Mouse (Mus musculus) small intestine, adult 2 months (tissue): ENCODE data around the gene H2-T23. TPM values are rescaled to one million over a fixed set of nuclear protein-coding genes. Genes with fewer than 3 reads are reported as not detected.
A peak's percentile ranks its signal among the peaks of the same experiment; 100 is the strongest.
"Not testable (repeated sequence)": the region's sequence is repeated elsewhere in the genome, so short reads cannot be mapped to it uniquely, and the experiment has no call there.

Experiments used
- H3K27ac ChIP-seq: fragments of 200-500 bp; 2 replicates; pipeline ENCODE4 v1.5.1; 2012; ENCODE audit warnings: low read depth, low read length, control low read depth, inconsistent platforms; ENCODE audit not compliant: insufficient read depth
- H3K27me3 ChIP-seq: fragments of 200-500 bp; 2 replicates; pipeline ENCODE4 v1.6.1; 2012; ENCODE audit warnings: mild to moderate bottlenecking, moderate library complexity, low read length, inconsistent platforms; ENCODE audit not compliant: control insufficient read depth, insufficient read depth
- H3K36me3 ChIP-seq: fragments of 200-500 bp; 2 replicates; pipeline ENCODE4 v1.6.1; 2012; ENCODE audit warnings: mild to moderate bottlenecking, low read length, control low read depth, inconsistent platforms; ENCODE audit not compliant: control insufficient read depth, insufficient read depth
- H3K4me1 ChIP-seq: fragments of 200-500 bp; 2 replicates; pipeline ENCODE4 v1.6.1; 2012; ENCODE audit warnings: low read length, inconsistent platforms, mixed read lengths; ENCODE audit not compliant: control insufficient read depth, insufficient read depth, insufficient read length
- H3K4me3 ChIP-seq: fragments of 200-500 bp; 2 replicates; pipeline ENCODE4 v1.5.1; 2012; ENCODE audit warnings: low read depth, mild to moderate bottlenecking, control low read depth, inconsistent platforms, low read length, moderate library complexity
- CTCF ChIP-seq: fragments of 200-500 bp; IDR thresholded peaks from 2 replicates; pipeline ENCODE4 v1.5.1; 2012; ENCODE audit warnings: low read depth, mild to moderate bottlenecking, control low read depth, inconsistent platforms, low read length, moderate library complexity, mixed read lengths; ENCODE audit not compliant: insufficient replicate concordance, insufficient read length; ENCODE audit errors: extremely low read depth
- POLR2A ChIP-seq: fragments of 200-500 bp; IDR thresholded peaks from 2 replicates; pipeline ENCODE4 v1.6.1; 2012; ENCODE audit warnings: low read depth, mild to moderate bottlenecking, control low read depth, inconsistent platforms, low read length, moderate library complexity
- WGBS: fragments of 180-500 bp; shearing (Covaris S2); methylation state at CpG from one replicate; pipeline ENCODE4 v1.1.7; 2018; 5-methylcytosine and 5-hydroxymethylcytosine counted together
- polyA plus RNA-seq: library from polyadenylated mRNA; depleted of rRNA; stranded (reverse); fragments of >200 nt; gene quantifications from 2 replicates; pipeline ENCODE4 v1.2.3, GENCODE M21; 2012

The H2-T23 gene
- polyA plus RNA-seq, 1 experiment: 784 TPM

- peak; percentile 19; the same call in 1 of the 2 replicates for TF ChIP-seq CTCF
- no peak; the same call in 1 of the 2 replicates for TF ChIP-seq POLR2A
- 20% methylated on average over 15 of the region's 15 CpGs for WGBS
- peak within 1 kb of the TSS; percentile 88 for H3K27ac ChIP-seq
- peak within 1 kb of the TSS; percentile 40 for H3K4me3 ChIP-seq
- H3K4me1 ChIP-seq: peaks cover 22% of the 10 kb centered on the region
- peaks cover 11% of the 10 kb centered on the region for H3K36me3 ChIP-seq
- H3K27me3 ChIP-seq: no peaks in the 10 kb centered on the region
Measured at GRCm38 (mm10) chr17:36020191-36021073, 12.2 kb downstream of the H2-T23 start, which contains the start of gene H2-T24. Gene H2-T24 (minus strand): TSS chr17:36020560.

DNA sequence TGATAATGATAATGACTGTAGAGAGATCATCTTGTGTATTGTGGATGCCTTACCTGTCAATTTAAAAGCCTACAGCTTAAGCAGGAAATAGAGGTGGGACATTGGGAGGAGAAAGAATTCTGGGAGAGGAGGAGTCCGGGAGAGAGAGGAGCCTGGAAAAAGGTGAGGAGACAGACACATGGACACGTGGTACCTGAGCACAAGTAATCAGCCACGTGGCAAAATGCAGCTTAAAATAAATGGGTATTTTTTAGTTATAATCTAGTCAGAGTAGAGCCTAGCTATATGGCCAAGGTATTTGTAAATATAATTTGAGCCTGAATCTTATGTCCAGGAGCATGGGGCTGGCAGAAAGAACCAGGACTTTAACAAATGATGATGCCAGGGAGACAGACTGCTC is 13.1 kb downstream of the H2-T23 start:
- no peak overlapping the region for H3K4me3 ChIP-seq
- TF ChIP-seq CTCF (no peak), POLR2A (no peak)

DNA sequence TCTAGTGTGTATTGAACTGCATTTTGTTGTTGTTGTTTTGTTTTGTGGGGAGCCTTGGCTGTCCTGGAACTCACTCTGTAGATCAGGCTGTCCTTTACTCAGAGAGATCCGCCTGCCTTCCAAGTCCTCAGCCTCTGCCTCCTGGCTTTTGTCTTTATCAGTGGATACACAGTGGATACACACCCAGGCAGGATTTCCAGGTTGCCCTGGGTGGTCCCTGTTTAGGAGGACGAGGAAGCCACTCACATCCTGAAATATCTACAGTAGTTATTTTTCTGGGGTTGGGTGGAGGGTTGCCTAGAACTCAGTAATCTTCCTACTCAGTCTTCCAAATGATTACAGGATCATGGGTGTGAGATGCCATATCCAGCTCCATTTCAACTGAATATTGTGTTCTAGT is 13.7 kb downstream of the H2-T23 start:
- no peak overlapping the region for H3K4me3 ChIP-seq
- no peak overlapping the region for H3K27ac ChIP-seq
- peaks cover 19% of the 10 kb centered on the region for H3K4me1 ChIP-seq
- H3K36me3 ChIP-seq: peaks cover 24% of the 10 kb centered on the region
- TF ChIP-seq POLR2A (no peak), CTCF (no peak)
- WGBS: 66% methylated on average over 2 of the region's 2 CpGs
- no peaks in the 10 kb centered on the region for H3K27me3 ChIP-seq

More for the DNA sequence above, 13.1 kb downstream of the H2-T23 start:
- Histone ChIP-seq H3K27ac (peak overlapping the region; percentile 85), H3K36me3 (peaks cover 20% of the 10 kb centered on the region), H3K27me3 (no peaks in the 10 kb centered on the region), H3K4me1 (peaks cover 22% of the 10 kb centered on the region)
- WGBS: 45% methylated on average over 3 of the region's 3 CpGs

DNA sequence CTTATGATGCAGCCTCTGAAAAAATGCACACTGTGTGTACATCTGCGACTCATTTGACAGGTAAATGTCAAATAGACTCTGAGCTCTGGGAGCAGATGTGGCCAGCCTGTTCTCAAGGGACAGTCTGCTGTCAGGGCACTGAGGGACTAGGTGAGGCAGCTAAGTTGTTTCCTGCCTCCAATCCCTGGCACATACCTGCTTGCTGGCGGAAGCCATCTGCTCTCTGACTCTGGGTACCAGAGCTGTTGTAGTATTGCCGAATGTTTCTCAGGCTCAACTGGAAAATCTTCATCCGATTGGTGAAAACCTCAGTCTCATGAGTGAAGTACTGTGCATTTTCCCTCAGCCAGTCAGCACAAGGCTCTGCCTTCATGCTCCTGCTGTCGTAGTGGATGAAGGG is 15.6 kb downstream of the H2-T23 start:
- no peak for TF ChIP-seq CTCF
- no peak for TF ChIP-seq POLR2A
- H3K27me3 ChIP-seq: no peaks in the 10 kb centered on the region
- peaks cover 8% of the 10 kb centered on the region; the same call in 1 of the 2 replicates for H3K4me1 ChIP-seq
- no peak overlapping the region for H3K27ac ChIP-seq
- WGBS: 90% methylated on average over 5 of the region's 5 CpGs
- no peak overlapping the region for H3K4me3 ChIP-seq
- H3K36me3 ChIP-seq: peaks cover 24% of the 10 kb centered on the region

DNA sequence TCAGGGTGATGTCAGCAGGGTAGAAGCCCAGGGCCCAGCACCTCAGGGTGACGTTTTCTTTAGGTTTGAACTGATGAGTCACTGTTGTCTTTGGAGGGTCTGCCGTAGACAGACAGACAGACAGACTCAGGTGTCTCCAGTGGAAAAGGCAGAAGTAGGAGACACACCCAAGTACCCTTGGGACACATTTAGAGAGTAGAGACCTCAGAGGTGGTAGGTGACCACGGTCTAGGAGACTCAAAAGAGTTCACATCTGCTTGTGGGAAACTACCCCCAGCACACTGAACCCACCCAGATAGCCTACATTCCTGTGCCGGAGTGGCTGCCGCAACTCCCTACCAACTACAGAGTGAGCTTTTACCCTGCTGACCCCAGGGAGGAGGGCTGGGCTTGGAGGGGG is 17.7 kb downstream of the H2-T23 start:
- no peak overlapping the region for H3K4me3 ChIP-seq
- H3K27me3 ChIP-seq: no peaks in the 10 kb centered on the region
- H3K36me3 ChIP-seq: peaks cover 24% of the 10 kb centered on the region
- WGBS: 93% methylated on average over 5 of the region's 5 CpGs
- no peaks in the 10 kb centered on the region for H3K4me1 ChIP-seq
- TF ChIP-seq POLR2A (no peak), CTCF (no peak)
- no peak overlapping the region for H3K27ac ChIP-seq

- WGBS: 83% methylated on average over 7 of the region's 7 CpGs
- H3K4me3 ChIP-seq, H3K27ac ChIP-seq, H3K36me3 ChIP-seq, H3K27me3 ChIP-seq, H3K4me1 ChIP-seq: not testable (repeated sequence)
Measured at GRCm38 (mm10) chr17:36004409-36004808, 28.2 kb downstream of the H2-T23 start.

GRCm38 (mm10) chr17:36003331-36003730 is 29.3 kb downstream of the H2-T23 start:
- TF ChIP-seq CTCF (no peak), POLR2A (no peak)
- H3K4me1 ChIP-seq: peaks cover 6% of the 10 kb centered on the region; the same call in 1 of the 2 replicates
- H3K4me3 ChIP-seq: no peak overlapping the region
- WGBS: 92% methylated on average over 7 of the region's 7 CpGs
- no peak overlapping the region for H3K27ac ChIP-seq
- no peaks in the 10 kb centered on the region for H3K27me3 ChIP-seq
- peaks cover 9% of the 10 kb centered on the region for H3K36me3 ChIP-seq
